Mouse (Mus musculus) neutrophil, adult 83 days (primary cell): ENCODE measurements around the gene Slc25a23. TPM values are rescaled to one million over a fixed set of nuclear protein-coding genes. Genes with fewer than 3 reads are reported as not detected.

Source experiments
- total RNA-seq, 2 experiments: library from RNA; stranded (reverse); gene quantifications; one replicate each; pipeline ENCODE4 v1.2.4; 2023

Slc25a23 gene
- total RNA-seq, result 1 to 10 TPM; 3.0 to 4.7 TPM

DNA sequence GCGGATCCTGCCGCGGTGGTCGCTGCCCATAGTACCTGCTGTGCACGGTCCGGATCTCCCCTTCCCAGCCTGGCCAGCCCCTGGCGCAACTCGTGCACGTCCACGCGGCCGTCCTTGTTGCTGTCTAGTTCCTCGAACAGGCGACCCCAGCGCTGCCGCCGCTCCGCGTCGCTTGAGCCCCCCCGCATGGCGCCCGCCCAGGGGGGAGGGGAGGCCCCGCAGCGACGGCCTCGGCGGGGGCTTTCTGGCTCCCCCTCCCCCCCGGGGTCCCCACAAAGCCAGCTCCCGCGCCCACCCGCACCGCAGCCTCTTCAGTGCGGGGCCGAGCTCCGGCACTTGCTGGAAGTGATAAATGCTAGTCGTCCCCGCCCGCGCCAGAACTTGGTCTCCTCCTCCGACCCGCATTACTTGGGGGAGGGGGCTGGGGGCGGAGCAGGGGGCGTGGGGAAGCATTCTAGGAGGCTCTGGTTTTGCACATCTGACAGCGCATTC is at the start of gene Slc25a23:
TSS of gene Slc25a23 (minus strand) at position 378 of the 492 bp plus-strand sequence.

DNA sequence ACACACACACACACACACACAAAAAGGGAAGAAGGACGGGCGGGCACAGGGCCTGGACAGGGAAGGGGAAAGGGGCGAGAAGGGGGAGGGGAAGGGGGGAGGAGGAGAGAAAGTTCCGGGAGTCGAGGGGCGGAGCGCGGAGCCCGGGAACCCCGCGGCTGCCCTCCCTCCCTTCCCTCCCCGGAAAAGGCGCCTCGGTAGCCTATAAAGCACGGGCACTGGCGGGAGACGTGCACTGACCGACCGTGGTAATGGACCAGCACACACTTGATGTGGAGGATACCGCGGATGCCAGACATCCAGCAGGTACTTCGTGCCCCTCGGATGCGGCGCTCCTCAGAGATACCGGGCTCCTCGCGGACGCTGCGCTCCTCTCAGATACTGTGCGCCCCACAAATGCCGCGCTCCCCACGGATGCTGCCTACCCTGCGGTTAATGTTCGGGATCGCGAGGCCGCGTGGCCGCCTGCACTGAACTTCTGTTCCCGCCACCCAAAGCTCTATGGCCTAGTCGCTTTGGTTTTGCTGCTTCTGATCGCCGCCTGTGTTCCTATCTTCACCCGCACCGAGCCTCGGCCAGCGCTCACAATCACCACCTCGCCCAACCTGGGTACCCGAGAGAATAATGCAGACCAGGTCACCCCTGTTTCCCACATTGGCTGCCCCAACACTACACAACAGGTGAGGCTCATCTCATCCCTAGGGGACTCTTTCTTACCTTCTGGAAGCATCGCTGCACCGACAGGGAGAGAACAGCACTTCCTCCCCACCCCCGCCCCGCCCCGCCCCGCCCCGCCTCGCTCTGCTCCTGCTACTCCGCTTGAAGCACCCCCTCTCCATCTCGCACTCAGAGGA is 45.7 kb upstream of the Slc25a23 start, which contains the start of gene Tnfsf9:
TSS of gene Tnfsf9 (plus strand) at position 145 of the 854 bp plus-strand sequence.

DNA sequence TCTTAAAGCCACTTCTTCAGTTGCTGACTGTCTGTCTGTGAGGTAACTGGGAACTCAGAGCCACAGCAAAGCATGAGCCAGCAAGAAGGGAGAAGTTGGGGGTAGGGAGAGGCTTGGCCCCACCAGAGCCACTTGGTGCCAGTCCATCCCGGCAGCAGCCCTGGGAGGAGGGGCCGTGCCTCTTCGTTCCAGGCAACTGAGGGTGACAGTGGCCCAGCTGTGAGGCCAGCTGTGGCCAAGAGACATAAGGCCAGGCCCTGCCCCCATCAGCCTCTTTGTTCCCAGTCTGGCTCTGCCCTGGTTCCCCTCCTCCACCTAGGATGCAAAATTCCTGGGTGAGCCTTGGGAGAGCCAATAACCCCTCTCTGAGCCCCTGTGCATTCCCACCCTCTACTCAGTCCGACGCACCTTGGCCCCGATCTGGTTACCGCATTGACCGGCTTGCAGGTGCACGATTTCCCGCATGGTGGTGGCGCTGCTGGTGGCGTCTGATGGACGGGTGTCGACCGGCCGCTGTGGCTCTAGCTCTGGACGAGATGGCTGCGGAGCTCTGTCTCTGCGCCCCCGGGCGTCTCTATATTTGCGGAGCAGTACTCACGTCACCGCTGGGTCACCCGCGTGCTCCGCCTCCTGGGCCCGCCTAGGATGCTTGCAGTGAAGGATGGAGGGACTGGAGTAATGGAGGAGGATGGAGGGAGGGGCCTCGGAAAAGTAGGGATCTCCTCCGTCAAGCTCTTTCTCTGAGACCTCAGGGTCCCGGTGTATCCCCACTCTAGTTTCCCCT is 27.6 kb upstream of the Slc25a23 start, which contains the start of gene Tubb4a:
TSS of gene Tubb4a (minus strand) at position 734 of the 784 bp plus-strand sequence.

DNA sequence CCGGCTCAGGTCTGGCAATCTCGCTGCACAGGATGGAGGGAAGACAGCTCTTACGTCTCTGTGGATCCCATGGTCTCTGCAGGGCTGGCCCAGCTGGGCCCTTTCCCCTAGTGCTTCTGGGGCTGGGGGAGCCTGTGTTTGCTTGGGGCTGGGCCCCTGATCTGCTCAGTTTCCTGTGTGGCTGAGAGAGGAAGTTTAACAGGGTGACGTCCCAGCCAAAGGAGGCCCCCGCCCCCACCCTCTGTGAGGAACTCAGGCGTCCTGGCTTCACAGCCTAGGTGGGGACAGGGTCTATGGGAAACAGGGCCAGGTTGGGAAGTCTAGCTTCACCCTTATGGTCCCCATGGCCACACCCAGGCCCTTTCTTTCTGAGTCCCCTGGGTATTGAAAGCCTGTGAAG is 18.7 kb upstream of the Slc25a23 start, which contains the start of gene Dennd1c:
TSS of gene Dennd1c (minus strand) at position 179 of the 400 bp plus-strand sequence.

DNA sequence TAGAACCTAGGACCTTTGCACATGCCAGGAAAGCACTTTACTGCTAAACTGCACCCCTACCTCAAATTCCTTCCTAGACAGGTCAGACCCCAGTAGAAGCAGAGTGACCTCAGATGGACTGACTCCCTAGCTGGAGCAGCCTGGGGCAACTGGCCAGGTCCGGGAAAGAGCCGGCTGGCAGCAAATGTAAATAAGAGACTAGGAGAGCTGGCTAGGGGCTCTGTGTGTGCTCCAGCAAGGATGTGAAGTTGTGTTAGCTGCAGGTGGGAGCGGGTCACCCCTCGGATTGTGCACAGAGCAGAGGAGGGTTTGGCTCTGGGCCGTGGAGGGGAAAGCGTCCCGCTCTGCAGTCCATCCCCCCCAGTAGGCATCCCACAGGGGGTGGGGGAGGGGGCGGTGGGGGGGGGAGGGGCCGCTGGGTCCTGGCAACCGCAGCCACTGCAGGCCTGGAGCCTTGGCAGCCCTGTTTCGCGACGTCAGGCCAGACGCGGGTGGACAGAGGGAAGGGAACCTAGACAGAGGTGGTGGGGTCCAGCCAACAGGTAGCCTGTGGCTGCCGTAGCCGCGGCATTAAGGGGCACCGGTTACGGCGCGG is 675 bp downstream of the Slc25a23 start, which contains the start of gene Crb3:
TSS of gene Crb3 (plus strand) at position 215 of the 595 bp plus-strand sequence.

DNA sequence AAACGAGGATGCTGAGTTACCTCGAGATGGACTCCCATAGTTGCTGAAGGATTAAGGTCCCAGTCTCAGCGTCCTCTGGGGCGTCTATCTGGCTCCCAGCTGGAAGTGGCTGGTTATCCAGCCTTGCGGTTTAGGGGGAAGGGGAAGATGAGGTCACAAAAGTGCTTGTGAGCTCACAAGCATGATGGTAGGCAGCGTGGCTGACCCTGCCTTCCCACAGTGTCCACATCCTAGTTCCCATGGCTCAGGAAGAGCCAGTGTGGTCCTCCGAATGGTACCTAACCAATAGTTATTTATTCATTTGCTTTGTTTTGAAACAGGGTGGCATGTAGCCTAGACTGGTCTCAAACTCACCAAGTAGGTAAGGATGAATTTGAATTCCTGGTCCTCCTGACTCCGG is 18.1 kb downstream of the Slc25a23 start, which contains the start of gene Slc25a41:
TSS of gene Slc25a41 (minus strand) at position 101 of the 400 bp plus-strand sequence.

DNA sequence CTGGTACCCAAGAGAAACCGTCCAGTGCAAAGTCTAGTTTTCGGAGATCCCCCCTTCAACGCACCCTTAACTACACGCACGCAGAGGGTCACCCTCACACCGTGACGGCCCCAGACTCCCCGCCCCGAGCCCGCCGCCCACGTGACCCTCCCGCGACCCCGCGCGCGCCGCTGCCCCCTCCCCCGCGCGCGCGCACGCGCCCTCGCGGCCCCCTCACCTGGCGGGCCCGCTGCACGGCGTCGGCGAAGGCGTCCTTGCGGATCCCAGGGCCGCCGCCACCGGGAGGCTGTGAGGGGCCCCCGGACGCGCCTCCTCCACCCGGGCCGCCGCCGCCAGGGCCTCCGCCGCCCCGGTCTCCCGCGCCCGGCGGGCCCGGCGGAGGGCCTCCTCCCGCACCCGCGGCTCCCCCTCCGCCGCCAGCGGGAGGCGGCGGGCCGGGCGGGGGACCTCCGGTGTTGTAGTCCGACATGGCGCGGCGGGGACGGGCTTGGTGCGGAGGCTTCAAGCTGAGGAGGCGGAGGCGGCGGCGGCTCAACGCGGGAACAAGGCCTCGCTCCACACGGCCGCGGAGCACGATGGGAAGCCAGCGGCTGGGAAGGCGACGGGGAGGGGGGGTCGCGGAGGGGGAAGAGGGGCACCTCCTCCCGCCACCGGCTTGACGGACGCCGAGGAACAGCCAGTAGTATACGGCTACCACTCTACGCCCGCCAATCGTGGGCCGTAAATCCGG is 28.6 kb downstream of the Slc25a23 start, which contains the start of gene Khsrp:
TSS of gene Khsrp (minus strand) at position 592 of the 730 bp plus-strand sequence.

DNA sequence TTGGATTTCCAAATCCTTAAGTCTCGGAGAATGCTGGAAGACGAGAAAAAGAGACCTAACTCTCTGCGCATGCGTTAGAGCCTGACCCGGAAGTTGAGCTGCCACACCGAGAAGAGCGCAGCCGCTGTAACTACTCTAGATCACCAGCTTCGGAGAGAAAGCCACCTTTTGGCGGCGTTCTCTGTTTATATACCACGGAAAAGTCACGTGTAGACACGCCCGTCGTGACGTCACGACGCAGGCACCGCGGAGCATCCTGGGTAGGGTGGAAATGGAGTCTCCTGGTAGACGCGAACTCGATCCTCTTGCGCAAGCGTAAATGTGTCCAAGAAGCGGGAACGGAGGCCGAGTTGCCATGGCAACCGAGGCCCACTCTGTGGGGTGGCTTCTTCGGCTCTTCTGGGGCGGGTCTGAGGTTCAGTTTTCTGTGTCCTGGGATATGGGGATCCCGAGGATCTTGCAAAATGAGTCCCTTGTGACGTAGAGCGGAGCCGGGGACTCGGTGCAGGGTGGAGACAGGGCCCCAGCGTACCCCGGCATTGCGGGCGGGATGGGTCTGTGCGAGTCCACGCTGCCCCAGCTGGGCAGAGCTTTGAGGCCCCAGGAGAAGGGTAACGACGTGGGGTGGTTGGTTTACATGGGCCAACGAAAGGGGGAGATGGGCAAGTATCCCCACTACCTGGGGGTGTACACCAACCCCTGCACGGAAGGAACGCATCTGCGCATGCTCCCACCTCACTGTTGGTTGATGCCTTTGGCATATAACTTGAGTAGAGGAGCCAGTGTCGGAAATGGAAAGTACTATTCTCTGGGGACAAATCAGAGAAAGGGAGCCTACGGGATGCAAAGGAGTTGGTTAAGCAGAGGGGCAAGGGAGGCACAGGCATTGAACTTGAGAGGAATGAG is 48.2 kb downstream of the Slc25a23 start, which contains the start of the genes Gtf2f1 and Gm17949:
TSS of gene Gtf2f1 (minus strand) at position 53 of the 906 bp plus-strand sequence.
TSS of gene Gm17949 (plus strand) at position 234 of the 906 bp plus-strand sequence.

DNA sequence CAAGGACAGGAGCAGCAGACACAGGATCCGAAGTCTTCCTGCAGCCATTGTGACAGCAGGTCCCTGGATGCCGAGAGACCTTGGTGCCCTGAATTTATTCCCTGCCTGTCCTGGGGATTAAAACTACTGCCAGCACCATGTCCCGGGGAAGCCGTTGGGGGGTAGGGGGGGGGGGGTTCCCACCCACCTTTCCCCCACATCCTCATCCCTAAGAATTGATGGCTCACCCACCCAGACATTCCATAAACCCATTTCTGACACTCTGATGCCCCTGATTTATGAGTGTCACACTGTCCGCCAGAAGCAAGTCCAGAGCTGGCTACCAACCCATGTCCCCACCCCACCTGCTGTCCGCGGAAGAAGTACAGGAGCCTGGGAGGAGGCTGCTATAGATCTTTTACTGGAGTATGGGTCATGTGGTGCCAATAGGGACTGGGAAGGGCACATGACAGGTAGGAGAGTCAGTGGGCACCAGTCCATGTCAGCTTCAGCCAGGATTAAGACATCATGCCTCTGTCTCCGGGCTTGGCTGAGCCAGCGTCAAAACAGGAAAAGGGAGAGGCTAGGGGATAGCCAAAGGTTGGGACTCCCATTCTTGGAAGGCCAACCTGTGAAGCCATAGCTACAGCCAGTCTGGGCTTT is 59.6 kb downstream of the Slc25a23 start, which contains the start of gene Pspn:
TSS of gene Pspn (minus strand) at position 51 of the 642 bp plus-strand sequence.

DNA sequence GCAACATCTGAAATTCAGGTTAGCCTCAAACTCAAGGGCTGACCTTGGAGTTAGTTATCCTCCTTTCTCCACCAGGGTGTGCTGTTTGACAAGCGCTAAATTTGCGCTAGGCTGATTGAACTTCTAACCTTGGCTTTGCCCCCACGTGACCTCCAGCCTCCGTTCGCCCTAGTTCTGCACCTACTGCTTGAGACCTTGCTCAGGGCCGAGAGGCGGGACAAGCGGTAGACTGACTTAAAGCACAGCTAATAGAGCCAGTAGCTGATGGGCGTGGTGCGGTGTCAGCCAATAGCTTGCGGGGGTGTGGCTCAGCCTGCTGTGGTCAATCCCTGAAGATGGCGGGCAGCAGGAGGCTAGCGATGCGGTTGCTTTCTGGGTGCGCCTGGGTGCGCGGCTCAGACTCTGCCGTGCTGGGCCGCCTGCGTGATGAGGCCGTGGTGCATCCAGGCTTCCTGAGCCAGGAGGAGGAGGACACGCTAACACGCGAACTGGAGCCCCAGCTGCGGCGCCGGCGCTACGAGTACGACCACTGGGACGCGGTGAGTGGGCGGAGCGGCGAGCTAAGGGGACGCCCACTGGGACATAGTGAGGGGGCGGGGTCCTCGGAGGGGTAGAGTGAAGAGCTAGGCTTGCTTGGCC is 62.5 kb downstream of the Slc25a23 start, which contains the start of gene Alkbh7:
TSS of gene Alkbh7 (plus strand) at position 311 of the 639 bp plus-strand sequence.

Other genes starting within 250 kb of the Slc25a23 start
- gene Rfx2, start 228.8 kb downstream of the Slc25a23 start, total RNA-seq, result 1 to 10 TPM; 6.5 TPM
- gene Acsbg2, start 185.4 kb downstream of the Slc25a23 start, total RNA-seq, result not detected
- gene 1700061G19Rik, start 184.4 kb downstream of the Slc25a23 start, total RNA-seq, result not detected
- 10 to 100 TPM; 18.8 to 20.2 TPM for gene Mllt1, start 124.4 kb downstream of the Slc25a23 start, total RNA-seq
- not detected for gene Acer1, start 77.7 kb downstream of the Slc25a23 start, total RNA-seq
- gene Clpp, start 69.6 kb downstream of the Slc25a23 start, total RNA-seq, result 10 to 100 TPM in 1 of 2 experiments, 1 to 10 TPM in 1; 9.5 to 14.3 TPM
- gene Alkbh7, start 62.5 kb downstream of the Slc25a23 start, total RNA-seq, result 1 to 10 TPM; 6.9 to 8.2 TPM
- 1 to 10 TPM; 2.4 to 3.7 TPM for gene Pspn, start 59.8 kb downstream of the Slc25a23 start, total RNA-seq
- 10 to 100 TPM; 48.0 to 61.0 TPM for gene Gtf2f1, start 48.6 kb downstream of the Slc25a23 start, total RNA-seq
- gene Gm17949, start 48.4 kb downstream of the Slc25a23 start, total RNA-seq, result under 1 TPM in 1 of 2 experiments, not detected in 1; 0.48 TPM
- 100 to 1,000 TPM in 1 of 2 experiments, 10 to 100 TPM in 1; 97.1 to 105 TPM for gene Khsrp, start 28.3 kb downstream of the Slc25a23 start, total RNA-seq
- not detected for gene Slc25a41, start 18.2 kb downstream of the Slc25a23 start, total RNA-seq
- gene Crb3, start 758 bp downstream of the Slc25a23 start, total RNA-seq, result not detected
- gene Dennd1c, start 18.7 kb upstream of the Slc25a23 start, total RNA-seq, result 100 to 1,000 TPM; 138 to 163 TPM
- gene Tubb4a, start 27.9 kb upstream of the Slc25a23 start, total RNA-seq, result under 1 TPM; 0.15 to 0.18 TPM
- gene Tnfsf9, start 45.5 kb upstream of the Slc25a23 start, total RNA-seq, result 1 to 10 TPM; 1.9 to 2.1 TPM
- gene Cd70, start 89.9 kb upstream of the Slc25a23 start, total RNA-seq, result not detected
- 10 to 100 TPM; 32.7 to 34.8 TPM for gene Tnfsf14, start 134.3 kb upstream of the Slc25a23 start, total RNA-seq
- gene C3, start 168.3 kb upstream of the Slc25a23 start, total RNA-seq, result 100 to 1,000 TPM; 540 to 556 TPM
- gene Gpr108, start 188.6 kb upstream of the Slc25a23 start, total RNA-seq, result 10 to 100 TPM; 52.5 to 53.2 TPM
- 1 to 10 TPM; 4.0 to 5.7 TPM for gene Trip10, start 189.6 kb upstream of the Slc25a23 start, total RNA-seq
- gene Vav1, start 219.2 kb upstream of the Slc25a23 start, total RNA-seq, result 100 to 1,000 TPM; 163 to 179 TPM